In the genomic region with DNA sequence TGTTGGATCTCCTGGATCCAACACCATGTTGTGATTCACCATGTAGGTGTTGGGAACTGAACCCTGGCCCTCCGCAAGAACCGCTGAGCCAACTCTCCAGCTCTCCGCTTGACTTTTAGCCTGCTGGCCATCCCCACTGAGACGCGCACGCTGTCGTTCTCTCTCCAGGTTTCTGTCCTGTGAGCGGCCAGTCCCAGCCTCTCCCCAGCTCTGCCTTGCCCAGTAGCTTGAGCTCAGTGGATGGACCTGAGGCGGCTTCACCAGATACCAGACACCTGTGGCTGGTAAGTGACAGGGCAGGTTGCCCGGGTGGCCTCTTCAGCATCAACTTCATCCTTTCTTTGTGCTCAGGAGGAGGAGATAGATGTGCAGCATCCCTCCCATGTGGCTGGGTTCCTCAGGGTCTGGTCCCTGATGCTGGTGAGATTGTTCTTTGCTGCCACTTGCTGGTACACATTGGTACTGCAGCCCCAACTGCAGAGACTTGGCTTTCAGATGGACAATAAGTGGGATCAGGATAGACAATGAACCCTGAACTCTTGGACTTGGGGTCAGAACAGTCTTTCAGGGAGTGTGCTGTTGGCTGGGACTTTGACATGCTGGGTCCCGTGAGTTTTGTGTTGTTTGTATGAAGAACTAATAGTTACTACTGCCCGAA, we compare ENCODE assay signal across 8 mouse cellular contexts. TPM values are rescaled to one million over a fixed set of nuclear protein-coding genes. Genes with fewer than 3 reads are reported as not detected.
DNase-seq lines count a peak whose midpoint lies in the region; ATAC-seq lines count a peak whose summit lies in the region.

No protein-coding gene starts in this region.

- ATAC-seq in megakaryocyte-erythroid progenitor cell, adult 5-6 weeks (replicated peaks; ENCODE audit: low FRiP score, low TSS enrichment, poor library complexity, severe bottlenecking): peak; percentile 69

- DNase-seq in R1 (ENCODE audit: low read depth, low spot score): peak; percentile 84
- peak; percentile 83 for DNase-seq in cerebellum, adult 8-10 months
- DNase-seq in forelimb bud, embryonic 11.5 days (ENCODE audit: low read depth, low spot score): peak; percentile 75
- DNase-seq in hindlimb bud, embryonic 11.5 days (ENCODE audit: extremely low spot score, low read depth, low spot score): peak; percentile 57
- DNase-seq in left cerebral cortex, adult 18-20 months (ENCODE audit: low spot score in 2 of 2): peak; percentile 84 to 86
- DNase-seq in right cerebral cortex, postnatal 25 days: peak; percentile 77
- peak; percentile 73 for DNase-seq in yolk sac, embryonic 10.5 days (ENCODE audit: low spot score)

RNA-seq across cellular contexts. Expression of gene Tcf25, which starts 12.3 kb away (rescaled TPM):
- total RNA-seq in left cerebral cortex, adult 18-20 months (2021): 100 to 1,000 TPM; 565 to 596 TPM
- total RNA-seq in megakaryocyte-erythroid progenitor cell, adult 5-6 weeks (2014; fragmentation: Nextera tagmentation): 140 and 145 TPM in 2 replicates
- total RNA-seq in megakaryocyte-erythroid progenitor cell, adult 5-6 weeks (2017): 104 and 227 TPM in 2 replicates

RNA-seq across cellular contexts. Expression of gene Spire2, which starts 28.7 kb away (rescaled TPM):
- 10 to 100 TPM; 19.0 to 20.1 TPM for total RNA-seq in left cerebral cortex, adult 18-20 months (2021)
- 4.3 and 5.9 TPM in 2 replicates for total RNA-seq in megakaryocyte-erythroid progenitor cell, adult 5-6 weeks (2014; fragmentation: Nextera tagmentation)
- 5.3 and 7.0 TPM in 2 replicates for total RNA-seq in megakaryocyte-erythroid progenitor cell, adult 5-6 weeks (2017)

RNA-seq across cellular contexts. Expression of gene Fanca, which starts 42.8 kb away (rescaled TPM):
- total RNA-seq in left cerebral cortex, adult 18-20 months (2021): 1 to 10 TPM; 1.5 to 1.9 TPM
- 88.7 and 92.5 TPM in 2 replicates for total RNA-seq in megakaryocyte-erythroid progenitor cell, adult 5-6 weeks (2014; fragmentation: Nextera tagmentation)
- total RNA-seq in megakaryocyte-erythroid progenitor cell, adult 5-6 weeks (2017): 48.6 and 64.9 TPM in 2 replicates

RNA-seq across cellular contexts. Expression of gene Mc1r, which starts 45.7 kb away (rescaled TPM):
- total RNA-seq in left cerebral cortex, adult 18-20 months (2021): under 1 TPM in 1 of 2 experiments, not detected in 1; 0.12 TPM
- total RNA-seq in megakaryocyte-erythroid progenitor cell, adult 5-6 weeks (2014; fragmentation: Nextera tagmentation): 0.92 and 1.7 TPM in 2 replicates
- 0.91 TPM in 1 of 2 replicates, not detected in the other for total RNA-seq in megakaryocyte-erythroid progenitor cell, adult 5-6 weeks (2017)

RNA-seq across cellular contexts. Expression of gene Tubb3, which starts 50.0 kb away (rescaled TPM):
- 100 to 1,000 TPM; 392 to 405 TPM for total RNA-seq in left cerebral cortex, adult 18-20 months (2021)
- total RNA-seq in megakaryocyte-erythroid progenitor cell, adult 5-6 weeks (2014; fragmentation: Nextera tagmentation): 1.0 and 1.3 TPM in 2 replicates
- 0.19 TPM in 1 of 2 replicates, not detected in the other for total RNA-seq in megakaryocyte-erythroid progenitor cell, adult 5-6 weeks (2017)

Comparison
In these comparisons a context has a peak if more than half of its experiments do, and no peak if none do; other contexts are left out.
1. Peak in every context shown above with its lines: DNase-seq and ATAC-seq.
2. RNA of gene Fanca, which starts 42.8 kb away (total RNA-seq): 48.6 to 92.5 TPM in megakaryocyte-erythroid progenitor cell, adult 5-6 weeks; 1.5 to 1.9 TPM in left cerebral cortex, adult 18-20 months; every median in the first group is over 10 times any median in the second.